Mouse (Mus musculus) midbrain, embryonic 14.5 days (tissue): ENCODE results near the gene Fam189a1. TPM values are rescaled to one million over a fixed set of nuclear protein-coding genes. Genes with fewer than 3 reads are reported as not detected.
A peak's percentile ranks its signal among the peaks of the same experiment; 100 is the strongest.

Experiments used
- ATAC-seq: fragments of 200-750 bp; cut with Nextera tagmentation; 2 replicates; pipeline ENCODE4 v1.8.0; 2017; ENCODE audit warnings: moderate number of reproducible peaks, moderate library complexity; ENCODE audit not compliant: low FRiP score, low TSS enrichment
- DNase-seq: peaks from one replicate; pipeline ENCODE4 v3.0.0-alpha.2; 2015
- H3K27ac ChIP-seq: fragments of 300-500 bp; sonication (generic); replicated peaks from 2 replicates; pipeline ENCODE4 v1.5.1; 2014; ENCODE audit warnings: mild to moderate bottlenecking, low read depth, low read length, moderate library complexity
- H3K27me3 ChIP-seq: fragments of 300-500 bp; sonication (generic); 2 replicates; pipeline ENCODE4 v1.6.1; 2014; ENCODE audit warnings: low read length, control low read depth, mixed read lengths; ENCODE audit not compliant: control insufficient read depth, insufficient read depth
- H3K36me3 ChIP-seq: fragments of 300-500 bp; sonication (generic); 2 replicates; pipeline ENCODE4 v1.6.1; 2014; ENCODE audit warnings: low read length, control low read depth; ENCODE audit not compliant: control insufficient read depth, insufficient read depth
- H3K4me1 ChIP-seq: fragments of 300-500 bp; sonication (generic); 2 replicates; pipeline ENCODE4 v1.6.1; 2014; ENCODE audit warnings: mild to moderate bottlenecking, antibody characterized with exemption, low read length, control low read depth; ENCODE audit not compliant: control insufficient read depth, insufficient read depth
- H3K4me2 ChIP-seq: fragments of 300-500 bp; sonication (generic); 2 replicates; pipeline ENCODE4 v1.6.1; 2014; ENCODE audit warnings: mild to moderate bottlenecking, low read length, moderate library complexity
- H3K4me3 ChIP-seq: fragments of 300-500 bp; sonication (generic); replicated peaks from 2 replicates; pipeline ENCODE4 v1.5.1; 2014; ENCODE audit warnings: low read depth, low read length
- H3K9ac ChIP-seq: fragments of 300-500 bp; sonication (generic); replicated peaks from 2 replicates; pipeline ENCODE4 v1.6.1; 2014; ENCODE audit warnings: mild to moderate bottlenecking, low read length, moderate library complexity
- H3K9me3 ChIP-seq: fragments of 300-500 bp; sonication (generic); 2 replicates; pipeline ENCODE4 v1.6.1; 2016; ENCODE audit warnings: low read length, control low read depth, mixed read lengths; ENCODE audit not compliant: control insufficient read depth
- WGBS: fragments of 180-500 bp; shearing (Covaris S2); extraction: QIAGEN DNeasy Blood & Tissue Kit; methylation state at CpG from one replicate; pipeline ENCODE4 v1.1.7; 2014; 5-methylcytosine and 5-hydroxymethylcytosine counted together
- polyA plus RNA-seq: library from polyadenylated mRNA; unstranded; fragments of >200 nt; fragmentation: Nextera tagmentation; extraction: Ambion mirVana; gene quantifications from 2 replicates; pipeline ENCODE4 v1.2.1, GENCODE M21; 2014

Fam189a1 gene
- polyA plus RNA-seq, 1 experiment from 2014 or later, result 9.9 TPM

DNA sequence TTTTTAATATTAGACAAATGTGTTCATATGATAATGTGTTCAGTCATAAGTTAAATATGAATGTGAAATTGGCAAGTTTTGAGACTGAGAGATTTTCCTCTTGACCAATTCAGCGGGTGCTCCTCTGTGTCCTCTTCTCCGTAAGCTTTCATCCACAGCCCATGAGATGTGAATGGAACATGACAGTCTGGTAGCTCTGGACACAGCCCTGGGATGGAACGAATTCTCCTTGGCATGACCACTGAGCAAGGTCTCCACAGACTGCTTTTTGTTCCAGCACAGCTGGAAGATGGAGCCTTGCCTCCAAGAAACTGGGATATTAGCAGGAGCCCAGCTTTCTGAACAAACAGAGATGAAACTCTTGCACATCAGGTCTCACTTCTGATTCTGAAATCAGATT is 293.4 kb downstream of the Fam189a1 start:
- Histone ChIP-seq H3K9ac (no peak overlapping the region), H3K27ac (no peak overlapping the region), H3K27me3 (no peaks in the 10 kb centered on the region), H3K4me1 (no peaks in the 10 kb centered on the region), H3K9me3 (no peaks in the 10 kb centered on the region), H3K36me3 (no peaks in the 10 kb centered on the region), H3K4me2 (no peak overlapping the region), H3K4me3 (no peak overlapping the region)
- 74% methylated on average over 3 of the region's 3 CpGs for WGBS
- no peak for DNase-seq
- ATAC-seq, result no peak

DNA sequence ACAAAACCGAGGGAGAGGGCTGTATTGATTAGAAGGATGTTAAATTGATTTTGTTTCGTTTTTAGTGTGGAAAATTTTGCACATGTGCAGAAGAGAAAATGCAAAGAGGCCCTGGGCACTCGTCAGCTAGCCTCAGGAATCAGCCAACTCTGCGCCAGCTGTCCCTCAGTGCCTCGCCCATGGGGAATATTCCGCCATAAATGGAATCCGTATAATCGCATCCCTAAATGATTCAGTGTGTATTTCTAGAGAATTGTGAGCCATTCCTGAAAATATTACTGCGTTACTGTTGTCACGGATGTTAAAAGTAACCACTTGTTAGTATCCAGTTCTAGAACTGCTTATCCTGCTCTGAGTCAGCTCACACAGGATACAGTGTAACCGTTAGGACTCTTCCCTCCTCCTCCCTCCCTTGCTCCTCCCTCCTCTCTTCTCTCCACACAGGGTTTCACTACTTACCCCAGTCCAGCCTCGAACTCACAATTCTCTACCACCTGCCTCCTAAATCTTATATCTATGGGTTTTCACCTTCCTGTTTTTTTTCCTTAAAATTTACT is 299.8 kb downstream of the Fam189a1 start:
- ATAC-seq (no peak), DNase-seq (no peak)
- Histone ChIP-seq H3K9me3 (no peaks in the 10 kb centered on the region), H3K36me3 (no peaks in the 10 kb centered on the region), H3K4me2 (no peak overlapping the region), H3K4me1 (0 out of 2 replicates have a peak, but pooled peaks cover 3% of the 10 kb centered on the region), H3K27ac (no peak overlapping the region), H3K9ac (no peak overlapping the region), H3K4me3 (no peak overlapping the region), H3K27me3 (no peaks in the 10 kb centered on the region)
- 65% methylated on average over 12 of the region's 12 CpGs for WGBS

DNA sequence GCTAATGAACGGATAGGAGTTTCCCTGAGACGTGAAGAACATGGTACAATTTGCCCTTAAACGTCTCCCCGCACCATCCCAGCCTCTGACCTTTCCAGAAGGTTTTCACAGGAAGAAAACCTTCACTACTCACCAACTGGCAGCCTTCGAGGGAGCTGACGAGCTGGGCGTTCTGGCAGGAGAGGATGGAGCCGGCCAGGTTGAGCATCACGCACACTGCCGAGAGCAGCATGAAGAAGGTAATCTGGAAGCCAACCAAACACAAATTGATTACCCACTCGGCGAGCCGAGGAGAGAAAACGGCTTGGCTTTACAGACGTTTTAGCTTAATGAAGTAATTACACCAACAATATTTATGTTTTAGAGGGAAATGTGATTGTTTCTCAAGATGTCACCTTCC is 300.4 kb downstream of the Fam189a1 start:
- H3K27ac ChIP-seq, result no peak overlapping the region
- 73% methylated on average over 15 of the region's 15 CpGs for WGBS

DNA sequence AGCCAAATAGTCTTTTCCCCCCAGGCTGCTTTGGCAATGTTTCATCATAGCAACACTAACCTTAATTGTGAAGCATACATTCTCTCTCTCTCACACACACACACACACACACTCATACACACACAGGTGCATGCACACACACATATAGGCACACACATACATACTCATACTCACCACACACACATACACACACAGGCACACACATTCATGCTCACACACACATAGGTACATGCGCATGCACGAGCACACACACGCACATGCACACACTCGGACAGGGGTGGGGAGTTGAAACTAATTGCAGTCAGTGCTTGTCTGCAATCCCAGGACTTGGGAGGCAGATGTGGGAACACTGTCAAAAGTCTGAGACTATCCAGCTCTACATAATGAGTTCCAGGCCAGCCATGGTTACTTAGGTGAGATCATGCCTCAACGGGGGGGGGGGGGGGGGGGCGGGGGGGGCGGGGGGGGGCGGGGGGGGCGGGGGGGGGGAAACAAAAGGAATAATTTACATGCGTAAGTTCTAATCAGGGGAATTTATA is 300.9 kb downstream of the Fam189a1 start:
- H3K27ac ChIP-seq, result no peak overlapping the region
- no peak overlapping the region for H3K9ac ChIP-seq
- H3K9me3 ChIP-seq, result no peaks in the 10 kb centered on the region
- H3K27me3 ChIP-seq, result no peaks in the 10 kb centered on the region
- no peaks in the 10 kb centered on the region for H3K36me3 ChIP-seq
- ATAC-seq, result no peak
- H3K4me1 ChIP-seq, result 0 out of 2 replicates have a peak, but pooled peaks cover 3% of the 10 kb centered on the region
- no peak overlapping the region for H3K4me2 ChIP-seq
- no peak for DNase-seq
- H3K4me3 ChIP-seq, result no peak overlapping the region
- WGBS, result 78% methylated on average over 6 of the region's 10 CpGs

More for the DNA sequence above, 300.4 kb downstream of the Fam189a1 start:
- H3K36me3 ChIP-seq, result no peaks in the 10 kb centered on the region
- no peak overlapping the region for H3K4me2 ChIP-seq
- no peak overlapping the region for H3K4me3 ChIP-seq
- H3K9me3 ChIP-seq, result no peaks in the 10 kb centered on the region
- DNase-seq (peak; percentile 17), ATAC-seq (no peak)
- 0 out of 2 replicates have a peak, but pooled peaks cover 3% of the 10 kb centered on the region for H3K4me1 ChIP-seq
- H3K9ac ChIP-seq, result no peak overlapping the region
- H3K27me3 ChIP-seq, result no peaks in the 10 kb centered on the region

DNA sequence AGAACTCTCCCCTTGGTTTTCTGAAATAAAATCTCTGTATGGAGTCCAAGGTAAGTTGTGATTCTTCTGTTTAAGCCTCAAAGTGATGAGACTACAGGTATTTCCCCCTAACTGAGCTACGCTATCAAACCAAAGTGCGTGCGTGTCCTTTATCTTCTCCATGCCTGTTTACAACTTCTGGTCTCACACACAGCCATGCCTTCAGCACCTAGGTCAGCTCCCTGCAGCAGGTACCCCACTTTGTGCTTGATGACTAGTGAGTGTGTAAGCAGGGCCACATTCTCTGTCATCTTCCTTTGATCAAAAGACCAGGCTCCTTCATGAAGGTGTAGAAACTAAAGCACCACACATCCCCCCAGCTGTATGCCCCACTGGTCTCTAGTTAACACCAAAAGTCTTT is 305.6 kb downstream of the Fam189a1 start:
- ATAC-seq, result no peak
- H3K27ac ChIP-seq, result no peak overlapping the region
- no peak for DNase-seq
- no peaks in the 10 kb centered on the region for H3K9me3 ChIP-seq
- no peaks in the 10 kb centered on the region for H3K27me3 ChIP-seq
- no peaks in the 10 kb centered on the region for H3K36me3 ChIP-seq
- H3K4me3 ChIP-seq, result no peak overlapping the region
- no peaks in the 10 kb centered on the region for H3K4me1 ChIP-seq
- WGBS, result 55% methylated on average over 3 of the region's 3 CpGs
- H3K4me2 ChIP-seq, result no peak overlapping the region
- no peak overlapping the region for H3K9ac ChIP-seq

DNA sequence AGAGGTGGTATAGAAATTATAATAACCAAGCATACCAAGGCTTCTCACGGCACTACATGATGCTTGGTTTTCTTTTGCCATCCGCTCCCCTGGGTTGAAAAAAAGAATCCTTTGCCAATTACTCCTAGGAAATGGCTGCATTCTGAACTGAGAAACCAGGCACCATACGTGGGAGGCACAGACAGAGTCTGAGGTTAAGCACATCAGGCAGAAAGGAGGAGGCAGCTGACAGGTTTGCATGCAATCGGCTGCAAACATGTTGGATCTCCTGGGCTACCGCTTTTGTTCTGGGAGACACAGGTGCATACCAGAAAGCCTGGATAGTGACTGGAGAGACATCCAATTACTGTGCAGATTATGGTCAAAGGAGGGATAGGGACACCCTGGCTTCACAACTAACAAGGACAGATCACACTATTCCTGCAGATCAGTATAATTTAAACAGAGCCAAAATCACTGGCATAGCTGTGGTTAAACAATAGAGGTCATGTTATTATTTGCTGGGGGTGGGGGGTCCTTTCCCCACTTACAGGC is 308.9 kb downstream of the Fam189a1 start:
- Histone ChIP-seq H3K9ac (no peak overlapping the region), H3K4me2 (no peak overlapping the region), H3K4me3 (no peak overlapping the region), H3K36me3 (no peaks in the 10 kb centered on the region), H3K9me3 (no peaks in the 10 kb centered on the region), H3K4me1 (no peaks in the 10 kb centered on the region), H3K27me3 (no peaks in the 10 kb centered on the region), H3K27ac (no peak overlapping the region)
- DNase-seq, result no peak
- ATAC-seq, result no peak
- 71% methylated on average over 5 of the region's 5 CpGs for WGBS

DNA sequence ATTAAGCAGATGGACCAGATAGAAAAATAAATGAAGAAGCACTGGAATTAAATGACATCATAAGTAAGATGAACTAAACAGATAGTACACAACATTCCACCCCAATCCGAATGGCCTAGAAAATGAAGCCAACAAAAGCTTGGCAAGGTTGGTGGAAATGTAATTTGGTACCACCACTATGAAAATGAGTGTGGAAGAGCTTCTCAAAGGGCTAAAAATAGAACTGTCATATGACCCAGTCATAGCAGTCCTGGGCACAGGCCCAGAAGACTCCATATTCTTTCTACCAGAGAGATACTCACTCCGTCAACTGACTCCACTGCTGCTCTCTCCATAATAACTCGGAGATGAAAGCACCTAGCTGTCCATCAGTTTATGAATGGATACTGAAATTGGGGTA is 310.3 kb downstream of the Fam189a1 start:
- H3K9me3 ChIP-seq, result no peaks in the 10 kb centered on the region
- ATAC-seq (no peak), DNase-seq (no peak)
- no peaks in the 10 kb centered on the region for H3K36me3 ChIP-seq
- H3K9ac ChIP-seq, result no peak overlapping the region
- WGBS, result 89% methylated on average over 3 of the region's 3 CpGs
- peaks cover 7% of the 10 kb centered on the region for H3K4me1 ChIP-seq
- H3K27me3 ChIP-seq, result no peaks in the 10 kb centered on the region
- H3K4me2 ChIP-seq, result no peak overlapping the region
- H3K4me3 ChIP-seq, result no peak overlapping the region
- H3K27ac ChIP-seq, result no peak overlapping the region

DNA sequence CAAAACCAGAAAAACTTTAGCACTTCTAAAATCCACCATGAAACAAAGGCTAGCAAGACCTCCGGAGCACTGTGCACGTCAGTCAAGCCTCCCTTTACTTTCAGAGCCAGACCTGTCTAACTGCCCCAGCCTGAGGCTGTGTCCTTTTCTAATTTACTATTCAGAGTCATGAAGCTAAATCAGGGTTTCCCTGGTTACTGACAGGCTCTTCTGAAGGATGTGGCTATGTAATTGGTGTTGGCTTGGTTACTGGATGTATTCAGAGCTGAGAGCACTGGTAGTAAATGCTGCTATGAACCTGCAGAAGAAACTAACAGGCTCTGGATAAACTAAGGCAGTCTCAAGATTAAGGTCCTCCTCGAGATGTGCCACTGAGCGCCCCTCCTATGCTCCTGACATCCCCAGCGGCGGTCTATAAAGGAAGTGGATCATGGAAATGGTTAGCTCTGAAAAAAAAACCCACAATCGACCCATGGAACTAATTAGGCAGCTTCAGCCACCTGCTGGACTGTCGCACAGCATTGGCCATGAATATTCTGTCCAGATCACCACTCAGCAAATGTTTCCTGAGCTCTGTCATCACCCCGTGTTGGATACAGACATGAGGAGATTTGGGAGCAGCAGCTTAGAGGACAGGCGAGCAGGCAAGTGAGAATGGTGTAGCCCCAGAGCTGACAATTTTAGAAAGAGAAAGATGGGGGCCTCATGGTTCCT is 315.3 kb downstream of the Fam189a1 start:
- Histone ChIP-seq H3K36me3 (no peaks in the 10 kb centered on the region), H3K9me3 (no peaks in the 10 kb centered on the region), H3K27ac (peak overlapping the region; percentile 52), H3K4me1 (peaks cover 17% of the 10 kb centered on the region), H3K27me3 (no peaks in the 10 kb centered on the region), H3K4me2 (peak overlapping the region; percentile 21; the same call in 1 of the 2 replicates), H3K9ac (no peak overlapping the region), H3K4me3 (no peak overlapping the region)
- ATAC-seq (0 out of 2 replicates have a peak, but pooled peaks have one; percentile 48), DNase-seq (peak; percentile 60)
- WGBS, result 18% methylated on average over 10 of the region's 10 CpGs

DNA sequence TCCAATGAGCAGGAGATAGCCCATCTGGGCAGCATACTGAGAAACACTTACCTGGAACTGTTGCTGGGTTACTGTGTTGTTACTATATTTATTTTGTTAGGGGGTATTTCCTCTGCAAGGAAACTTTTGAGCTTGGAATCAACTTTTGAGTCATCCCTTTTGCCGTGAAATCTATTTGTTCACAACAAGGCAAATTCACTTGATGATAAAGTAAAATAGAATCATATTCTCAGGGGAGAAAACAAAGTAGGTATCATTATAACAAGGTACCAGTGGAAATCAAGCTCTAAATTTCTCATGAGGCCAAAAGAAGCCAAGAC is 315.8 kb downstream of the Fam189a1 start:
- Histone ChIP-seq H3K4me1 (peaks cover 17% of the 10 kb centered on the region), H3K27ac (no peak overlapping the region), H3K4me2 (peak overlapping the region; percentile 52), H3K36me3 (no peaks in the 10 kb centered on the region), H3K4me3 (no peak overlapping the region), H3K9me3 (no peaks in the 10 kb centered on the region), H3K27me3 (no peaks in the 10 kb centered on the region), H3K9ac (no peak overlapping the region)
- WGBS, result 58% methylated on average over 1 of the region's 1 CpGs
- no peak for ATAC-seq
- DNase-seq, result no peak
